Mouse (Mus musculus) embryo, embryonic 10 days (tissue): Measurements from ENCODE around the gene Tenm2.

Experiments
- DNase-seq: peaks from one replicate; pipeline ENCODE4 v3.0.0-alpha.2; 2015; ENCODE audit warnings: low spot score

Tenm2 gene

DNA sequence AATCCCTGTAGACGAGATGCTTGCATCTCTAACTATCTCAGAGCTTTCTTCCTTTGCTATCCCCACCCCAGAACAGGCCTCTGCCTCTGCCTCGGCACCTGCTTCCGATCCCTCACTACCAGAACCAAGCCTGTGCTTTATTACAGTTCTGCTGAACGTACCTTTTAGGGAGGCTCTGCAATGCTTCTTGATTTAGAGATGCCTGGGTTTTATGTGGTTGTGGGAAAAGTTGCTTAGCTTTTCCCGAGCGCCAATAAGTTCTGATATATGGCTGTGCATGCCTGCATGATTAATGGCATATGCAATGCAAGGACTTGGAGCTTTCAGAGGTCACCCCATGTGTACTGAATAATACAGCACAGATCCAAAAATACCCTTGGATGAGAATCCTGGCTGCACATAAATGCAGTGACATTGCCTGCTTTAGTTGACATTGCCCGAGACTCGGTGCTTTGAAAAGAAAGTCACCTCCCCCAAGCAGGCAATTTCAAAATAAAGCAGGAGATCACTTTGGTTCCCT, 1114.3 kb downstream of the Tenm2 start:
- no peak for DNase-seq

GRCm38 (mm10) chr11:36120591-36121409, 1115.0 kb downstream of the Tenm2 start:
- DNase-seq, result no peak

GRCm38 (mm10) chr11:36113326-36113725, 1122.4 kb downstream of the Tenm2 start:
- DNase-seq, result no peak

DNA sequence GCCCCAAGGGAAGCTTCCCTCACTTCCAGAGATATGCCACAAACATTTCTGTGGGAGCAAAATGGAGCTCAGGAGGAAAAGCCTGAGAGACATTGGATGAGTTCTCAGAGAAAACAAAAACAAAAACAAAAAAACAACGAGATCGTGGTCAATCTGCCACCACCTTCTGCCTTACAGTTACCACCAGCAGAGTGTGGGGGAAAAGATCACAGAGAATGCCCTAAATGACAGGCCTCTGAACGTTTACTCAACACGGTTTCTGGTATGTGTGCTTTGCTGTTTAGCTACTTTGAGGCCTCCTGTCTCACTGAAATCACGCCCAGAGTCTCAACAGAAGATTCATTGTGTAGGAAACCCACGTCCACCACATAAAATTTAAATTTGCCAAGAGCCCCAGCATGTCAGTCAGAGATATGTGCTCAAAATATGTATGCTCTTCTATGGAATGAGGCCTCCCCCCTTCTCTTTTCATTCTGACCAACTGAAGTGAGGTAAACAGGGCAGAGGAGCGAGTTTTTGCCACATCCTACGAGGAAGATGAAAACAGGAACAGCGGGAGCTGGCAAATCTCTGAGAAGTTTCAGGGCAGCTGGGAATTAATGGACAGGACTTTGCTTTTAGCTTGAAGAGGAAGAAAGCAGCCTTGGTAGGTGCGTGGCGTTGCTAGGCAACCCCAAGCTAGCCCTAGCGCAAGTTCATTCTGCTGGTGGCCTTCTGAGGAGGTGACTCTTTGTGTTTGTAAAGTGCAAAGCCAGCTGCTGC, 1126.6 kb downstream of the Tenm2 start:
- DNase-seq, result peak; percentile 80

GRCm38 (mm10) chr11:36107840-36108239, 1127.9 kb downstream of the Tenm2 start:
- DNase-seq, result no peak

- peak; percentile 68 for DNase-seq
These were observed 1129.1 kb downstream of the Tenm2 start for GRCm38 (mm10) chr11:36106639-36107038.

GRCm38 (mm10) chr11:36103556-36103955, 1132.2 kb downstream of the Tenm2 start:
- no peak for DNase-seq

DNA sequence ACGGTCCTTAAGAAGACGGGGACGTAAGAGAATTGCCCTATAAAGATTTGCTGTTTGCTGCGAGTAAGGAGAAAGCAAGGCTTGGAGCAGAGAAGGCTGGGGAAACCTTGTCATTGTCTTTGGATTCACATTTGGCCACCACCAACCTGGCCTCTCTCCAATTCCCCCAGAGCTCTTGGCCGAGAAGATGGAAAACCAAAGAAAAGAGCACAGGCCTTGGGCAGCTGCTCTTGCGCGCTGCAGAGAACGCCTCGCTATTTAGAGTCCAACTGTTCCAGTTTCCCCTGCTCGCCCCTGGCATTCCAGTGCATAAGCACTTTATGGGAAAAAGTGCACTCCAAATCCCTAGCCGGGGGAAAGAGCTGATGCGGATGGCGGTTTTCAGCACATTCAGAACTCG, 1139.5 kb downstream of the Tenm2 start:
- DNase-seq, result no peak

DNA sequence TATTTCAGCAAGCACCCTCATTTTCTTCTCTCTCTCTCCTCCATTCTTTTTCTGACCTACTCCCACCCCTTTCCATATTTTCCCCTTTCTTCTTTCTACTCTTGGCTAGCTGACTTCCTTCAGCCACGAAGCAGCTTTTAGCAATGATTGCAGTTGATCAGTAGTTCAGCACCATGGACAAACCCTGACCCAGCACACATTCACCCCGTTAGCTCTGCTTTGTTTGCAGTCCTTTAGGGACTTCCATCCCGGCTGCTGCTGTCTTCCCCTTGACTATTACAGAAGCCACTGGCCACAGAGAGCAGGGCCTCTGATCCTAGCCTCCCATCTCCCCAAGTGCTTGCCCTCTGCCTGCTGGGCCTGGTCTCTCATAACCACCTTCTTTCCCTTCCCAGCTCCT, 1145.6 kb downstream of the Tenm2 start:
- peak; percentile 69 for DNase-seq

GRCm38 (mm10) chr11:36081399-36082053, 1154.2 kb downstream of the Tenm2 start:
- DNase-seq, result peak; percentile 15

- DNase-seq, result no peak
These were observed 1155.0 kb downstream of the Tenm2 start for GRCm38 (mm10) chr11:36080766-36081165.

GRCm38 (mm10) chr11:36078391-36078790, 1157.4 kb downstream of the Tenm2 start:
- no peak for DNase-seq

DNA sequence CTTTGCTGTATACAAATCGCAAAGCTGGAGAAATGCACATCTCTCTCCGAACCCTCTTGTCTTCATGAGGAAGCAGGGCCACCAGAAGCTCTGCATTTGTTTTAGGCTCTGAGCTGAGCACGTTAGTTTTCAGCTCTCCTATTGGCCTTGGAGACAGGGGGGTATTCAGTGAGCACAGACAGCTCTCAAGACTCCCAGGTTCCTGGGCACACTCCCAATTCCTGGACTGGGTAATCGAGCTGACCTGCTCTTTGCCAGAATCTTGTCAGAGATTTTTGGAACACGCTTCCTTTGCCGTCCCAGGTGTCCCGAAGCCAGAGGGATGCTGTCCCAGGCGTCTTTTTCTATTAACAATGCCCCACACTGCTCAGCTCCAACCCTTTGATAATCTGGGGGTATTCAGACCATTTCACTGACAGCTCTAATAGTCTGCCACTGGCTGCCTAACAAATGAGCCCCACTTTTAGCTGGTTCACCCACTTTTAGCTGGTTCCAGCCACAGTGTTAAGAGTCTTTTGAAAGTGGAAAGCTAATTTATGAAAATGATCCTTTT, 1161.7 kb downstream of the Tenm2 start:
- DNase-seq, result no peak

- no peak for DNase-seq
These were observed 1162.5 kb downstream of the Tenm2 start for GRCm38 (mm10) chr11:36073074-36073818.

- DNase-seq, result no peak
These were observed 1163.1 kb downstream of the Tenm2 start for GRCm38 (mm10) chr11:36072646-36073045.

DNA sequence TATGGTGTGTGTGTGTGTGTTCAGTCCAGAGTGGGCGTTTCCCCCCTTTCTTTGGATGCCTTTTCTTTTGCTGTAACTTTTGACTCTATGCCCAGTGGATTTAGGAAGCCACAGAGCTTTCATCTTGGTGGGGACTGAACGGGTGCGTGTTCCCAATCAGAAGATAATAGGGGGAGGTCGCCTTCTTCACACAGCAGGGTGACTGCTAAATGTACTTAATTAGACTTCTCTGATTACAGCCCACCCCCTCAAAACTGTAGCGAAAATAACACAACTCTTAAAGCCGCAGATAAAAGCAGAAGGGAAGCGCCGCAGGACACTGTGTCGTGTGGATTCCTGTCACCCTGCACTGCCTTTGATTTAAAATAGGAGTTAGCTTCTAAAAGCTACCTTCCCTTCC, 1163.7 kb downstream of the Tenm2 start:
- DNase-seq, result no peak

DNA sequence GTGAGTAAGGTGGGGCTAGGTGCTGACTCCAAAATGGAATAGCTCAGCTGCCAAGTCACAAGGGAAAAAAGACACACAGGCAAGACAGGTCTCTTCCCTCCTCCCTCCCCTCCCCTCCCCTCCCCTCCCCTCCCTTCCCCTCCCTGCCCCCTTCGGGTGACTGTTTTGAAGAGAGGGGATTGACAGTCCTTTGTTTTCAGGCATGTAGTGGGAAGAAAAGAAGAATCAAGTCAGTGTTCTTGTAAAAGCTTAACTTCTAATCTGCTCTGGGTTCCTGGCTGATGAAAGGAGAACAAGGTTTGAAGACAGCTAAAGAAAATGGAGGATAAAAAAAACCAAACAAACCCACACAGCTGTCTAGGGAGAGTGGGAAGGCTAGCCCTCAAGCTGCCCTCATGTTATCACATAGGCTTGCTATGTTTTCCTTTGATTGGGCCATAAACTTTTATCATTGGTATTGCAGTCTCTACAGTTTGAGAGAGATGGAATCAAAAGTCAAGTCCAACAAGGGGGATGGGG, 1176.4 kb downstream of the Tenm2 start:
- DNase-seq, result no peak

DNA sequence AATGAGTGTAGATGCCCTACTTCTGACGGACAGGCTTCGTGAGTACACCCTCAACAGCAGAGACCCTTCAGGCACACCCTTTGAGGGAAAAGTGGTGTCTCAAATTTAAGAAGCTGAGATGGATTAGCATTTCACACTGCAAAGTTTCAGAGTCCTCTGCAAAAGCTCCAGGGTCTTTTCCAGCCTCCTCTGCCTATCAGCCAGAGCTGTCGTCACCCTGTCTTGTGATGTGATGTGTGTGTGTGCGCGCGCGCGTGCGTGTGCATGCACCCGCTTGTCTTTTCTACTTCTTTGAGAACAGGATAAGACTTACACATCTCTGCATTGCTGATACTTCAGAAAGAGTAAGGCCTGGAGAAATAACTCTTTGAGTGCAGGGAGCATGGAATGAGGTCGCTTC, 1179.2 kb downstream of the Tenm2 start:
- DNase-seq, result no peak

GRCm38 (mm10) chr11:36054323-36054722, 1181.4 kb downstream of the Tenm2 start:
- no peak for DNase-seq

GRCm38 (mm10) chr11:36053457-36053856, 1182.3 kb downstream of the Tenm2 start:
- DNase-seq, result no peak

- no peak for DNase-seq
These were observed 1183.2 kb downstream of the Tenm2 start for GRCm38 (mm10) chr11:36052598-36052997.
